Mouse (Mus musculus) embryo, embryonic 9.5 days (tissue): ENCODE measurements at regions not wholly inside any gene's neighbourhood (a gene's known extent, or its start where the extent isn't known, plus 50 kb on each side); places are given as distances from the start of the nearest gene placed in this dataset.

Experiments used
- DNase-seq: peaks from one replicate; pipeline ENCODE4 v3.0.0-alpha.2; 2017; ENCODE audit errors: extremely low spot score

DNA sequence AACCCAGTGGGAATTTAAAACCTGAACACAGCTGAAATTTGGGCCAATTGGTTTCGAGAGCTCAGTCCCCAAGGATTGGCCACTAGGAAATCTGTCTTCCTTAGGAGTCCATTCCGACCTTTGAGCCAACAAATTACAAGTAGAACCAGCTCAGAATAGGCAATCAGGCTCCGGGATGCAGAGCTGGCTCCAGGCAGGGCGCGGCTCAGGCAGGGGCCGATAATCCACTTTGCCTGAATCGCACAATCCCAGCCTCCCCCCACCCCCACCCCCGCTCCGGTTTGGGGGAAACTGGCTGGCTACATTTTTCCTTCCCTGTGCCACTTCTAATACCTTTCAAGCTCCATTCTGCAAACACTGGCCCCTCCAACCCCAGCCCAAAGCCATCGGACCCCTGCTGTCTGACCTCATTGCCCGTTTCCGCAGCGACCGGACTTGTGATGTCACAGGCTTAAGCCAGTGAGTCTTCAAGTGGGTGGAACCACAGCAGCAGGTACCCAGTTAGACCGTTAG is 150.5 kb upstream of the Sdk2 start:
- DNase-seq, result peak; percentile 59

GRCm38 (mm10) chr11:114216493-114216892 is 149.6 kb upstream of the Sdk2 start:
- no peak for DNase-seq

DNA sequence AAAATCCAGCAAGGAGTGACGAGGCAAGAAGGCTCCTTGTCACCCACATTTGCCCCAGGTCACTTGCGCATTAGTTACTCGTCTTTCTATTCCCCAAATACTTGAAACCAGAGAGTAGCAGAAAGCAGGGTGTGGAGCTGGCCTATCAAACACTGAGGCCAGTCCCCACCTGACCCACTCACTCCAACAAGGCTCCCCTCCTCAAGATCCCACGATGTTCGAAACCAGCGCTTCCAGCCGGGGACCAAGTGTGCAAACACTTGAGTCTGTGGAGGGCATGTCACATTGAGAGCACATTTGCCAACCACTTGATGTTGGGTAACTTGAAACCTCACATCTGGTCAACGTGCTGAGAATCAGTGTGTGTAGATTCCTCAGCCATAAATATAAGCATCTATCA is 148.4 kb upstream of the Sdk2 start:
- DNase-seq, result no peak

DNA sequence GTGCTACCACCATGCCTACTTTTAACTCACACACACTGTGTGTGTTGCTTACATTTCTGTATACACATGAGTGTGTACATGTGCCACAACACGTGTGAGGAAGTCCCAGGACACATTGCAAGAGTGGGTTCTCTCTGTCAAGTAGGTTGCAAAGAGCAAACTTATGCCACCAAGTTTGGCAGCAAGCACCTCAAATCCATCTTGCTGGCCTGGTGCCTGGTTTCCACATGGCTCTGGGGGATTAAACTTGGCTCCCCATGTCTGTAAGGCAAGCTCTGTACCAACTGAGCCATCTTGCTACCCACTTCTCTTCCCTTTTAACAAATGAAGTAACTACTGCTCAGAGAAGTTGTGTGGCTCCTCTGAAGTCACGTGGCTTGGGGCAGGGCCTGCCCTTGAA is 145.3 kb upstream of the Sdk2 start:
- no peak for DNase-seq

DNA sequence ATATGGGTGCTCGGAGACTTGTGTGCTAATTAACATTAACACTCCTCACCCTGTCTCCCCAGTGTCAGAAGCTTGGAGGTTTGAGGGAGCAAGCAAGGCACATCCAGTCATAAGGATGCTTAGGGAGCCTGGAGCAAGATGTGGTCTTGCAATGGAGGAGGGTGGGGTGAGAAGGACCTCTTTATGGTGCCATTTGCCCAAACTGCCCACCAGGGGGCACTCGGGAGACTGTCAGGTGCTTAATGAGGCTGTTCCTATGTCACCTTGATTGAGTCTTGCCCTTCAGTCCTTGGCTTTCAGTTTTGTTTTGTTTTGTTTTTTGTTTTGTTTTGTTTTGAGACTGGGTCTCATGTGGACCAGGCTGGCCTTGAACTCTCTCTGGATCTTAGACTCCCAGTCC is 138.3 kb upstream of the Sdk2 start:
- DNase-seq, result no peak

DNA sequence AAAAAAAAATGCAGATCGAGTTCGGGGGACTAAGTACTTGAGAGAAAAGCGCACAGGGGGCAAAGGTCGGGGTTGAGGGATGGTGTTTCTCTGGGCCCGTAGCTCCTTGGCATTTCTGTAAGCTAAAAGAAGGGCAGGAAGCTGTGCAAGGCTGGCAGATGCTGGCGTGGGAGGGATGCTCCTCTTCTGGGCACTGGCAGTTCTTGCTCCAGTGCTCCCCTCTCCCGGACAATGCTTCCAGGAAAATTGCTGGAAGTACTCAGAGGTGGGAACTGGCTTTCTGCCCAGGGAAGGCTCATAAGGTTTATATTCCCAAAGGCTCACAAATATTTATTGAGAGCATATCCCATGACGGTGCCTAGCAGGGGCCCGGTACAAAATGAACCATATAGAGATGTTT is 136.6 kb upstream of the Sdk2 start:
- DNase-seq, result no peak

DNA sequence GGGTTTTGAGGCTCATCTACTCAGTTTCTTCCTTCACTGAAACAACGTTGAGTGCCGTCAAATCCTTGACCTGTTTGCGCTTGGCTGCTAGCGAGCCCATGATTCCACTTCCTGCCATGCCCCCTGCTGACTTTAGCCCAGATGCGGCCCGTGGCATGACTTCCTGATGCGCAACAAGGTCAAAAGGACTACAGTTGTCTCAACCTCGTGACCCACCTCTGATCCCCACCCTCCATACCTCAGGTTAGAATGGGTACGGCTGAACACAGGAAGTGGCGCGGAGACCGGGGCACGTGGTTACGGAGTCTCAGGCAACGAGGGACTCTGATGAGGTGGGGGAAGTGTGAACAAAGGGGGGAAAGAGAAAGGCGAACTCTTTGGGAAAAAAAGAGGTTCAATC is 135.6 kb upstream of the Sdk2 start:
- DNase-seq, result no peak

GRCm38 (mm10) chr11:114199081-114199586 is 132.3 kb upstream of the Sdk2 start:
- DNase-seq, result no peak

GRCm38 (mm10) chr11:114198317-114199032 is 131.6 kb upstream of the Sdk2 start:
- DNase-seq, result peak; percentile 45

- no peak for DNase-seq
Measured at GRCm38 (mm10) chr11:114195291-114195690, 128.4 kb upstream of the Sdk2 start.

DNA sequence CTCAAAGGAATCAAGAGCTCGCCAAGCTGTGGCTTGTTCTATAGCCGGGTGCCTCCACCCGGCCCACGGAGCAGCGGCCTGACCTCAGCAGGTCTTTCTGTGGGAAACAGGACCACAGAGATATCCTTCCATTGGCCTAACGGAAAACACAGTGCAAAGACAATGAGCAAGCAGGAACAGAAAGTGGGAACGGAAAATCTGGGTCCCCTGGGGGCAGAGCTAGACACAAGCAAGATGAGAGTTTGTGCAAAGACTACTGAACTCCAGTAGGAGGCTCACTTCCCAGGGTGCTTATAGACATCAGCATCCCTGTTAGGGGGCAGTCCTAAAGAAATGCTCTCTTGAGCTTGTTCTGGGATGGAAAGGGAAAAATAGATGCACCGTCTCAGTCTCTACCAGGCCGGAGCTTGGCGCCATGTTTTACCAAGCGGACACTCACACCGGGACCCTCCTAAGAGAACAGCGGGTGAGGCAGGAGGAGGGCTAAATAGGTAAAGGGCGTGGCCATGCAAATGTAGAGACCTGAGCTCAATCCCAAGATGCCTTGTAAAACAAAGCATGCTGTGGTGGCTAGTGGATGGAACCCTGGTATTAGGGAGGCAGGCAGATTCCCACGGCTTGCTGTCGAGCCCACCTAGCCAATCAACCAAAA is 127.3 kb upstream of the Sdk2 start:
- DNase-seq, result peak; percentile 54

- no peak for DNase-seq
Measured at GRCm38 (mm10) chr11:114193018-114193417, 126.2 kb upstream of the Sdk2 start.

GRCm38 (mm10) chr11:114191661-114192060 is 124.8 kb upstream of the Sdk2 start:
- no peak for DNase-seq

GRCm38 (mm10) chr11:114184970-114185882 is 118.4 kb upstream of the Sdk2 start:
- peak; percentile 37 for DNase-seq

- DNase-seq, result no peak
Measured at GRCm38 (mm10) chr11:114184431-114184830, 117.6 kb upstream of the Sdk2 start.

DNA sequence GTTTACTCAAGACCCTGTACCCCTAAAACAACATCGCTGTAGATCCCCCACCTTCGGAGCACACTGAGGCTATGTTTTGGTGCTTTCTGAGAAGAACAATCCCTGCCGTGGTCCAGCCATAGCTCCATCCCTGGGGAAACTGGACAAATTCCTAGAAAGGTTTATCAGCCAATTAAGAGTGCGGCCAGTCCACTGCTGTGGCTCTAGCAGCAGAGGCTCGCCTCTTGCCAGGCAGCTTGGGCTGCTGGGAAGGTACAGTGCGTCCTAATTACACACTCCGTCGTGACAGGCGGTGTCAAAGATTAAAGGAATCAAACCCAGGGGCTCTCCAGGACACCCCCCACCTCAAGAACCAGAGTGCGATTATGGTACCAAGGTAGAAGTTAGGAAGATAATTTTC is 116.4 kb upstream of the Sdk2 start:
- DNase-seq, result no peak

GRCm38 (mm10) chr11:114178746-114179472 is 112.1 kb upstream of the Sdk2 start:
- no peak for DNase-seq

- no peak for DNase-seq
Measured at GRCm38 (mm10) chr11:114177789-114178188, 110.9 kb upstream of the Sdk2 start.

GRCm38 (mm10) chr11:114177281-114177680 is 110.4 kb upstream of the Sdk2 start:
- no peak for DNase-seq

DNA sequence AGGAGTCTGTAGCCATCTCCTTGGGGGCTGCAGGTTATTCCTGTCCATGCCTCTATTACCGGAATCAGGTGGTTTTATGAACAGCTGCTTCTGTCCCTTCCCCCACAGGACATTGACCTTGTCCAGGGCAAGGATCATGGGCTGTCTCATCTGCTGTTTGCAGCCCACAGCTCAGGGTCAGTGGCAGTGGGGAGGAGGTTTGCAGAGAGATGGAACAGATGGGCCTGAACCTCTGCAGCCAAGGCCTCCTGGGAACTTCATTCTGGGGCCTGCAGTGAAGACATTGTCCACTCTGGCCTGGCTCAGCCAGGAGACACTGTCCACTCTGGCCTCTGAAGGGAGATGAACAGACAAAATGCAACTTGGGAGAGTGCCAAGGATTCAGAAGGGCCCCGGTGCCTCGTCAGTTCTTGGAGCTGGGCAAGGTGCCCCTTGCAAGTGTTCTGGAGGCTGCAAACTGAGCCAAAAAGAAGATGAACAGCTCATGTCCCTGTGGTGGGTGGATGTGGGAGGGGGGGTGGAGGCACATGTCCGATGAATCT is 109.9 kb upstream of the Sdk2 start:
- DNase-seq, result no peak
